In genomic region chr11:115104769-115105563, GRCm38 (mm10) we compare ENCODE assay signal across 15 mouse cellular contexts. TPM values are rescaled to one million over a fixed set of nuclear protein-coding genes. Genes with fewer than 3 reads are reported as not detected.
"Had no signal": no experiment of that assay in that cellular context is flagged by ENCODE, and none has a peak within 500 bp of the region (broad histone marks: within the 10 kb centered on the region; RNA-seq: fewer than 3 reads in every experiment).

No protein-coding gene starts in this region.

- ATAC-seq: lung, postnatal 0 days; midbrain, embryonic 15.5 days had no signal

- H3K4me2 ChIP-seq: limb, embryonic 13.5 days; liver, embryonic 15.5 days; midbrain, embryonic 15.5 days had no signal

- H3K4me1 ChIP-seq: liver, embryonic 15.5 days had no signal

- DNase-seq: kidney, adult 11 months; kidney, adult 9 months; kidney, postnatal 36 days; layer of hippocampus, adult 9-11 months; lung, adult 2 months; thymus, postnatal 14 days had no signal

- H3K9me3 ChIP-seq: liver, embryonic 15.5 days; midbrain, embryonic 15.5 days had no signal

- H3K9ac ChIP-seq: limb, embryonic 13.5 days; liver, embryonic 15.5 days; midbrain, embryonic 15.5 days had no signal

- H3K27me3 ChIP-seq: limb, embryonic 13.5 days; liver, embryonic 15.5 days; midbrain, embryonic 15.5 days had no signal

- H3K4me3 ChIP-seq: limb, embryonic 13.5 days; liver, embryonic 15.5 days; midbrain, embryonic 15.5 days had no signal

- H3K36me3 ChIP-seq: limb, embryonic 13.5 days; liver, embryonic 15.5 days; midbrain, embryonic 15.5 days had no signal

- H3K27ac ChIP-seq: kidney, postnatal 0 days; liver, embryonic 15.5 days; midbrain, embryonic 15.5 days; stomach, postnatal 0 days had no signal

RNA-seq across cellular contexts. Expression of gene Cd300e, which starts 43.0 kb away (rescaled TPM):
- total RNA-seq: layer of hippocampus, adult 18-20 months; left cerebral cortex, postnatal 36 days had no signal
- polyA plus RNA-seq: kidney, postnatal 0 days; midbrain, embryonic 15.5 days; neural tube, embryonic 14.5 days; stomach, postnatal 0 days had no signal

RNA-seq across cellular contexts. Expression of gene Cd300ld3, which starts 56.8 kb away (rescaled TPM):
- polyA plus RNA-seq: kidney, postnatal 0 days; limb, embryonic 13.5 days; liver, embryonic 15.5 days; lung, postnatal 0 days; midbrain, embryonic 15.5 days; neural tube, embryonic 14.5 days; stomach, postnatal 0 days had no signal
